Mouse (Mus musculus) liver, embryonic 16.5 days (tissue): ENCODE measurements around the gene Dock9. TPM values are rescaled to one million over a fixed set of nuclear protein-coding genes. Genes with fewer than 3 reads are reported as not detected.
"Not testable (repeated sequence)": the region's sequence is repeated elsewhere in the genome, so short reads cannot be mapped to it uniquely, and the experiment has no call there.

Experiments
- ATAC-seq: fragments of 200-750 bp; cut with Nextera tagmentation; 2 replicates; pipeline ENCODE4 v1.8.0; 2017; ENCODE audit warnings: low read depth, mild to moderate bottlenecking, moderate number of reproducible peaks, moderate library complexity
- H3K27ac ChIP-seq: fragments of 300-500 bp; sonication (generic); 2 replicates; pipeline ENCODE4 v1.5.1; 2014; ENCODE audit warnings: mild to moderate bottlenecking, low read length
- H3K27me3 ChIP-seq: fragments of 300-500 bp; sonication (generic); 2 replicates; pipeline ENCODE4 v1.6.1; 2014; ENCODE audit warnings: low read depth, low read length, mixed read lengths; ENCODE audit not compliant: control insufficient read depth, insufficient read depth
- H3K36me3 ChIP-seq: fragments of 300-500 bp; sonication (generic); 2 replicates; pipeline ENCODE4 v1.6.1; 2014; ENCODE audit warnings: mild to moderate bottlenecking; ENCODE audit not compliant: control insufficient read depth, insufficient read depth
- H3K4me1 ChIP-seq: fragments of 300-500 bp; sonication (generic); 2 replicates; pipeline ENCODE4 v1.6.1; 2014; ENCODE audit warnings: low read depth, low read length, mixed read lengths; ENCODE audit not compliant: control insufficient read depth
- H3K4me2 ChIP-seq: fragments of 300-500 bp; sonication (generic); 2 replicates; pipeline ENCODE4 v1.6.1; 2014; ENCODE audit warnings: low read depth, low read length, mixed read lengths
- H3K4me3 ChIP-seq: fragments of 300-500 bp; sonication (generic); 2 replicates; pipeline ENCODE4 v1.5.1; 2014; ENCODE audit warnings: low read depth, mild to moderate bottlenecking, low read length
- H3K9ac ChIP-seq: fragments of 300-500 bp; sonication (generic); 2 replicates; pipeline ENCODE4 v1.6.1; 2014; ENCODE audit warnings: low read depth, low read length
- H3K9me3 ChIP-seq: fragments of 300-500 bp; sonication (generic); replicated peaks from 2 replicates; pipeline ENCODE4 v1.6.1; 2016; ENCODE audit warnings: low read length; ENCODE audit not compliant: control insufficient read depth
- WGBS: fragments of 180-500 bp; shearing (Covaris S2); extraction: QIAGEN DNeasy Blood & Tissue Kit; methylation state at CpG from one replicate; pipeline ENCODE4 v1.1.7; 2014; ENCODE audit not compliant: insufficient replicate concordance; 5-methylcytosine and 5-hydroxymethylcytosine counted together
- polyA plus RNA-seq: library from polyadenylated mRNA; unstranded; fragments of >200 nt; fragmentation: Nextera tagmentation; extraction: Ambion mirVana; gene quantifications from 2 replicates; pipeline ENCODE4 v1.2.1, GENCODE M21; 2015

Gene Dock9
- polyA plus RNA-seq, 1 experiment from 2014 or later = 1.6 TPM

DNA sequence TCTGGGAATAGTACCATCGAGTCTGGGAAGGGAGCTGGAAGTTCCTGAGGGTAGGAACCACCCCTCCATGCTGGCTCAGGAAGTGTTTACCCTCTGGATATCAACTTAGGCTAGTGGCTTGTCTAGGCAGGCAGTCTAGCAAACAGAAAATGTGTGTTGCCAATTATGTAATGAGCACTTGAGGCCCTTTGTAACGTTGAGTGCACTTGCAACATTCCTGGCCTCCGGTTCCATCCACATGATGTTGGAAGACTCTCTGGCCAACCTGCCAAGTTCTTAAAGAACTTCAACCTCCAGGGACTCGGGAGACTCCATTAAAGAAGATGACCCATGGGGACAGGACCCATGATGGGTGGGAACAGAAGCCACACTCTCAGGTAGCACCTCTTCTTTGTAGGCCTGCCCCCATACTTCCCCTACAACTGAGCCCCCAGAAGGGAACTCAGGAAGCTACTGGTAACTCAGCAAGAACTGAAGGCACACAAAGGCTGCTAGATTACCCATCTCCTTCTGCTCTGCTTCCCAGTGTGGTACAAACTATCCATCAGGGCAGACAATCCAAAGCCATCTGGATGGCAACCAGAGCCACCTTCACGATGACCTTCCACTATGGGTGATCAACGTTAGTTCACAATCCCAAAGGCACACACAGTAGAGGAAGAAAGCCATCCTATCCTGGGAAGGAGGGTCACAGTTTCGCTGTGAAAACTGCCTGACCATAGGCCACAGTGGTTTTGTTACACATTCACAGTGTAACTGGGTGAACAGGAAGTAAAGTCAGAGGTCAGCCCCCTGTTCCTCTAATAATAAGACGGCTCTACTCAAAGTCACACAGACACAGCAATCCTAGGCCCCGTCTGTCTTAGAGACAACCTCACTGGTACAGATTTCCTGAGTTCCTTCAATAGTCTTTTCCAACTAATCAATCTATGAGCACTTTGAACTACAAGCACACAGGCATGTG, 77.7 kb downstream of the Dock9 start:
- ATAC-seq = peak; percentile 24; the same call in 1 of the 2 replicates
- Histone ChIP-seq H3K36me3 (no peaks in the 10 kb centered on the region), H3K4me2 (no peak overlapping the region), H3K27ac (peak overlapping the region; percentile 14; the same call in 1 of the 2 replicates), H3K4me3 (no peak overlapping the region), H3K9ac (no peak overlapping the region), H3K27me3 (no peaks in the 10 kb centered on the region), H3K9me3 (no peaks in the 10 kb centered on the region), H3K4me1 (peaks cover 4% of the 10 kb centered on the region)
- 51% methylated on average over 9 of the region's 9 CpGs for WGBS

- 51% methylated on average over 3 of the region's 3 CpGs for WGBS
- not testable (repeated sequence) for H3K9ac ChIP-seq, H3K4me1 ChIP-seq, H3K4me3 ChIP-seq, H3K27ac ChIP-seq, H3K36me3 ChIP-seq, H3K4me2 ChIP-seq, H3K9me3 ChIP-seq, ATAC-seq, H3K27me3 ChIP-seq
Observed at GRCm38 (mm10) chr14:121714799-121715198, 82.8 kb downstream of the Dock9 start.

DNA sequence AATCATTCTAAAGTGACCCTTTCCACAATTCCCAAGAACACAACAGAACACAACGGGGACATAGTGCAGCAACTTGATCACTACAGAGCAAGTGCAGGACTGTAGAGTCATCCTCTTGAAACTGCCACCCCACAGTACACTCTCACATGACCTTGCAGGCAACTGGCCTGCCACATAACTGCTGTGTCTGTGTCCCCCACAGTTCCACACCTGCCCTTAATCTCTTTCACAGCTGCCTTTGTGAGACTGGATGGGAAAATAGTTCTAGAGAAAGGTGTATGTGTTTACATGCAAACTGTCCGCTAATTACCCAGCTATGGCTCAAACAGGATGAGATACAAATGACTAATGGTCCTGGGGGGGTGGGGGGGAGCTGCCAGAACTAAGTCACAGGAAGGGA, 83.4 kb downstream of the Dock9 start:
- H3K4me2 ChIP-seq = no peak overlapping the region
- H3K36me3 ChIP-seq = no peaks in the 10 kb centered on the region
- no peak overlapping the region for H3K27ac ChIP-seq
- no peaks in the 10 kb centered on the region for H3K9me3 ChIP-seq
- WGBS = 64% methylated on average over 2 of the region's 2 CpGs
- H3K4me1 ChIP-seq = no peaks in the 10 kb centered on the region; the same call in none of the 2 replicates
- H3K4me3 ChIP-seq = no peak overlapping the region
- H3K27me3 ChIP-seq = no peaks in the 10 kb centered on the region
- no peak for ATAC-seq
- H3K9ac ChIP-seq = no peak overlapping the region

GRCm38 (mm10) chr14:121713830-121714197, 83.8 kb downstream of the Dock9 start:
- ATAC-seq = no peak
- H3K27ac ChIP-seq = no peak overlapping the region
- H3K9me3 ChIP-seq = no peaks in the 10 kb centered on the region
- H3K9ac ChIP-seq = no peak overlapping the region
- WGBS = 60% methylated on average over 4 of the region's 4 CpGs
- no peaks in the 10 kb centered on the region; the same call in none of the 2 replicates for H3K4me1 ChIP-seq
- no peaks in the 10 kb centered on the region for H3K36me3 ChIP-seq
- H3K4me2 ChIP-seq = no peak overlapping the region
- H3K4me3 ChIP-seq = no peak overlapping the region
- H3K27me3 ChIP-seq = no peaks in the 10 kb centered on the region

DNA sequence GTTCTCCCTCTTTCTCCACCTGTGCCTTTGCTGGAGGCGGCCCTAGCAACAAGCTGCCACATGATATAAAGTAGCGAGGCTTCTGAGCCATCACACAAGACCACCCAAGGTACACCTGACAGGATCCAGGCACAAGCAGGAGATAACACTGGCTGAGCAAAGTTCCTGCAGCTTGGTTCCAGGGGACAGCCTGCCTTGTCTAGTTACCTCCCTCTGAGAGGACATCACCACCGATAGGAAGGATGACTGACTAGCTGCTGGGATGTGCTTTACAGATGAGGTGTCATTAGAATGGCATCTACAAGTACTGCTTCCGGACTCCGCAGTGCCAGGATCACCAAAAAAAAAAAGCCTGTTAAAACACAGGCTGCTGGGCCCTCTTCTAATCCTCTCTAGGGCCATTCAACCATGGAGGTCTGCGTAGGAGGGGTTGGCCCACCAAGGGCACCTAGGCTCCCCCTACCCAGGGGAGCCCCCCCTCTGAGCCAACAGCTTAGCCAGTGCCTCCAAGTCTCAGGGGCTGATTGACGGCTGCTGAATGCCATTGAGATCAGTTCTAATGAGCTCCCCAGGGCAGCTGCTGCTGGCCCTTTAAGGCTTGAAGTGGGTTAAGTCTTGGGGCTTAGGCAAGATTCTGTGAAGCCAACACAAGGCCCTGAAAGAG, 84.3 kb downstream of the Dock9 start:
- WGBS = 51% methylated on average over 7 of the region's 7 CpGs
- Histone ChIP-seq H3K9ac (no peak overlapping the region), H3K9me3 (no peaks in the 10 kb centered on the region), H3K4me2 (no peak overlapping the region), H3K36me3 (no peaks in the 10 kb centered on the region), H3K27ac (no peak overlapping the region), H3K27me3 (no peaks in the 10 kb centered on the region), H3K4me1 (no peaks in the 10 kb centered on the region; the same call in none of the 2 replicates), H3K4me3 (no peak overlapping the region)
- ATAC-seq = no peak

DNA sequence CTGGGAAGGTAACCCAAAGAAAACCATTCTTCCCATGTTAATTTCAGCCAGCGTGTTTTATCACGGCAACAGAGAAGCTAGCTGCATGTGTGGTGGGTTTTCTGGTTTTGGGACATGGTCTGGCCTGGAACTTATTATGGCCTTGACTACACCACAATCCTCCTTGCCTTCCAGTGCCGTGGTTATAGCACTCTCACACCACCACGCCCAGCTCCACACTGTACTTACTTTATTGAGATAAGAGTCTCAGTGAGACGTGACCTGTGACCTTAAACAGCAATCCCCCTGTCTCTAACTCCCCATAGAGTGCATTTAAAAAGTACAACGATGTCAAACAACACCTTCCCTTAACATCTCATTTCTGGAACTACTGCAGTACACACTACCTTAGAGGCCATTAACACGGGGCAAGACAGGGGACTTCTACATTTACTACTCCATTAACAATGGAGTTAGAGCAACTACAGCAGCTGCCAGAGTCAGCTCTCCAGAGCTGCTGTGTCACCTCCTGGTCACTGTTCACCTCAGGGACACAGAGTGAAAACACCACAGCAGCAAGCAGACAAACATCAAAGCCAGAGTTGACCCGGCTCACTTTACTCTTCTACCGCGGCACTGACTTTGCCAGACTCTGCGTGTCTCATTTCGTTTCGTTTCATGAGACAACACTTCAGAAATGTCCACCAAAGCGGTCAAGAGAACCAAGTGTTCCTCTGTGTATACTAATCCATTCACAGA, 86.4 kb downstream of the Dock9 start:
- Histone ChIP-seq H3K27ac (no peak overlapping the region), H3K4me1 (no peaks in the 10 kb centered on the region; the same call in none of the 2 replicates), H3K27me3 (no peaks in the 10 kb centered on the region), H3K4me2 (peak overlapping the region; percentile 1; the same call in 1 of the 2 replicates), H3K36me3 (no peaks in the 10 kb centered on the region), H3K4me3 (no peak overlapping the region), H3K9me3 (no peaks in the 10 kb centered on the region), H3K9ac (no peak overlapping the region)
- peak; percentile 62 for ATAC-seq
- 42% methylated on average over 14 of the region's 14 CpGs for WGBS

DNA sequence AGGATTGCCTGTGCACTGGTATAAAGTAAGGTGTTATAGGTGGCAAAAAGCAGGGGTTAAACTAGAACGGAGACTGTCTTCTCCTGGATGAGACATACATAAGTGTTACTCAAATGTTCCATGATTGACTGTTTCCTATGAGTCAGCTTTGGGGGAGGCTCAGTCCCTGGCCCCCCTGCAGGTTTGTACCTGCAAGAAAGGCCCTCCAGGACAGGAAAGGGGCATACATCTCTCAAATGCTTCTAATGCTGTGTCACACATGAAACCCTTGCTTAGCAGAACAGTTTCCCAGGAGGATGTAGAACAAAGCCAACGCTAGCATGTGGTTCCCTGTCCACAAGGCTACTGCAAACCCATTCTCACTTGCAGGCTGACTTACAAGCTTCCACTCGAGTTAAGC, 87.5 kb downstream of the Dock9 start:
- no peak for ATAC-seq
- H3K36me3 ChIP-seq = no peaks in the 10 kb centered on the region
- H3K9me3 ChIP-seq = no peaks in the 10 kb centered on the region
- no peak overlapping the region for H3K27ac ChIP-seq
- no peaks in the 10 kb centered on the region; the same call in none of the 2 replicates for H3K4me1 ChIP-seq
- H3K27me3 ChIP-seq = no peaks in the 10 kb centered on the region
- no peak overlapping the region for H3K4me3 ChIP-seq
- H3K9ac ChIP-seq = no peak overlapping the region
- H3K4me2 ChIP-seq = no peak overlapping the region
- WGBS = 47% methylated on average over 3 of the region's 3 CpGs

GRCm38 (mm10) chr14:121708244-121708643, 89.4 kb downstream of the Dock9 start:
- no peaks in the 10 kb centered on the region; the same call in none of the 2 replicates for H3K4me1 ChIP-seq
- no peaks in the 10 kb centered on the region for H3K36me3 ChIP-seq
- WGBS = 37% methylated on average over 2 of the region's 2 CpGs
- no peak for ATAC-seq
- no peak overlapping the region for H3K4me3 ChIP-seq
- H3K27ac ChIP-seq = no peak overlapping the region
- H3K27me3 ChIP-seq = no peaks in the 10 kb centered on the region
- H3K4me2 ChIP-seq = no peak overlapping the region
- H3K9me3 ChIP-seq = no peaks in the 10 kb centered on the region
- H3K9ac ChIP-seq = no peak overlapping the region
